Mouse (Mus musculus): ENCODE results near the gene Utp4.
"Not testable (repeated sequence)": the region's sequence is repeated elsewhere in the genome, so short reads cannot be mapped to it uniquely, and the experiment has no call there.

Utp4 gene

DNA sequence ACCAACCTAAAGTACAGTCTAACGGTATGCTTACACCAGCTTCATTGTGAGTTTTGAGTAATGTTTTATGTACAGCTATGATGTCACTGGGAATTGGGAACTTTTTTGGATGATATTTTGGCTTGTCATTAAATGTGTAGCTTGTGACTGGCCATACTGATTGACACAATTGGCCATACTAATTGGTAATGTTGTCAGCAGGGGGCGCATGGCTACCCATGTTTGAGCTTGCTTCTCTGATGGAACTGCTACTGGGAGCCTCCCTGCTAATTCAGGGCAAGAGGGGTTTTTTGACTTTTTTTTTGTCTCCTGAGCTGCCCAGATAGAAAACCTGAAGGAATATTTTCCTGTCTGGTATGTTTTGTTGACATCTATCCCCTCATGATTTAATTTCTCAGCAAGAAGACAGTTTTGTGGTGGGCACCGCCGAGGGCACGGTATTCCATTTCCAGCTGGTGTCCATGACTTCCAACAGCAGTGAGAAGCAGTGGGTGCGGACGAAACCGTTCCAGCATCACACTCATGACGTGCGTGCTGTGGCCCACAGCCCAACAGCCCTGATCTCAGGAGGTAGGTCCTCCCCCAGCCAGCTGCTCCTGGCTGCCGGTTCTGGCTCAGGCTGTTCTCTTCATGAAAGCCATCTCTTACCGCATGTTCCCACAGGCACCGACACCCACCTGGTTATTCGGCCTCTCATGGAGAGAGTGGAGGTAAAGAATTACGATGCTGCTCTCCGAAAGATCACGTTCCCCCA lies 12.5 kb downstream of the Utp4 start:
- peak; percentile 82 for DNase-seq

DNA sequence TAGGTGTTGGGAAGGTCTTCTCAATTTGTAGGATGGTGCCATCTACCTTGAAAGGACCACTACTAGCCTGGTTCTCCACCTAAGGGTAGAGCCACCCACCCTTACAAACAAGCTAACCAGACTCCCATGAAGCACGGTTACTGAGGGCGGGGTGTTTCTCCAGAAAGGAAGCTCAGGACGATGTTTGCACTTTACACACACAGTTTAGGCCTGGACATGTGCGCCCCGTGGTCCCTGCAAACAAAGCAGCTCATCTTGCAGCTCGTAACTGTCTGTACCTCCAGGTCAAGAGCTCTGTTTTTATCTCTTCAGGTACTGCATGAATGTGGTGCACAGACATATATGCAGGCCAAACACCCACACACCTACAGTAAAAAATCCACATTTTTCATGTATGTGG lies 13.2 kb downstream of the Utp4 start:
- DNase-seq: no peak

DNA sequence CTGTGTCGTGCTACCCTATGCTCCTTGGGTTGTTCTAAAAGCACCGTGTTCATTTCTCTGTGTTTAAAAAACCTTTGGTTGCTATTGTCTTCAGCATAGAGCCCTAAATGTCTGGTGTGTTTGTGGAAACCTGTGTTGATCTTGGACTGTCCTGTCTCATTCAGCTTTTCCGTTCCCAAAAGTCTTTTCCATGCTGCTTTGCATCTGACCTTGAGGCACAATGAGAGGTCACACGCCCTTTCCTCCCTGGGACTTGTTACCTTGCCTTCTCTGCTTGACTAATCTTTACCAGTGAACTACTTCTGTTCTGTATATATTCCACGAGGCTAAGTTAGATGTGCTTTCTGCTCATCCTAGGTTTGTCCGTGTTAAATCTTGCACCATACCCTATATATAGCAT lies 14.0 kb downstream of the Utp4 start:
- no peak for DNase-seq

DNA sequence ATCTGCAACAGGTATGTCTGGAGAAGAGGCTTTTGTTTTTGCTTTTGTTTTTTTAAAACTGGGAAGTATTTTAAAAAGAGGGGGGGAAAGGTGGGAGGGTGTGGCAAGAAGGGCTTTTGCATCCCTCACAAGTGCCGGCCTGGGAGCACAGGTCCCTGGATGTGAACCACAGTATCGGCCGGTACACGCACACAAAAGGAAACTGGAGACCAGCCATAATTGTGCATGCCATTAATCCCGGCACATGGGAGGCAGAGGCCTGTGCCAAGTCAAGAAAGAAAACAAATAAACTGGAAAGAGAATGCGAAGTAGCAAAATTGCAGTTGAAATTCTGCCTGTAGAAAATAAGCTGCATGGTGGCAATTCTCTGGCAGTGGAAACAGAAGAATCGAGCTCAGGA lies 14.9 kb downstream of the Utp4 start:
- no peak for DNase-seq

DNA sequence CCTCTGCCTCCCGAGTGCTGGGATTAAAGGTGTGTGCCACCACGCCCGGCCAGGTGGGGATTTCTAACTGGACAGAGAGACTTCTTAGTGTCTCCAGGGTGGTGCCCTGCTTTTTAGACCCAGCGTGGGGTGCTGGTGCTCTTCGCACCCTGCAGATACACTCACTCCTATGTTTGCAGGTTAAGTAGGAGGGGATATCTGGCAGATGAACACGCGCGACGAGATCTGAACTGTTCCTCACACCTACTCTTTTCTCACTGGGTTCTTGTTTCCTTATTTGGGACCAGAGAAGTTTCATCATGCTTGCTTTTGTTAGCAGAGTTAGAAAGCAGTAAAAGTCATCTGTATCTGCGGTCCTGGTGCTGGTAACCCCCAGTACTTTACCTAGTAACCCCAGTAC lies 20.2 kb downstream of the Utp4 start:
- DNase-seq: no peak

DNA sequence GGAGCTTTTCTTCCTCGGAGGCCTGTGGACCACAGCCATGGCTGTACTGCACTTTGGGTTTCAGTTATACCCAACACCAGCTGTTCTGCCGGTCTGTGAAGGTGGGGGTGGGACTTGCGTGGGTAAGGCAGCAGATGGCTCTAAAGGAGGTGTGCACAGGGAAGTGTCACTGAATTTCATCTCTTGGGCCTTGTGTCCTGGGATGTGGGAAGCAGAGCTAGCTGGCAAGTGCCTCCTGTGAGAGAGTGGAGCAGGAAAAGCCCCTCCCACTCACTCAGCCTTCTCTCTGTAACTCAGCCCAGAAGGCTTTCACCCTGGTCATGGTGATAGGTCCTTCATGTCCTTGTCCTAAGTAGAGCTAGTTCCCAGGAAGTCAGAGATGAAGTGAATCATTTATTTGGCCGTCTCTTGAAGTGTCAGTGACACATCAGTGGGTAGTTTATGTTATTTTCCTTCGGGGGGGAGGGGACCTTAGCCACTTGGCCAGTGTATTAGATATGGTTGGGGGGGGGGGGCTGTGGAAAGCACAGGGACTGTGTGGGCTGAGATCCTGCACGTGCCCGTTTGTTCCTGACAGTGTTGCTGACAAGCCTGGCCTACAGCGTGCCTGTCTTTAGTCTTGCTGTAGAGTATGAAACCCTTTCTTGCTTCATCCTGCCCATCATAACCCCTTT lies 26.4 kb downstream of the Utp4 start:
- no peak for DNase-seq

DNA sequence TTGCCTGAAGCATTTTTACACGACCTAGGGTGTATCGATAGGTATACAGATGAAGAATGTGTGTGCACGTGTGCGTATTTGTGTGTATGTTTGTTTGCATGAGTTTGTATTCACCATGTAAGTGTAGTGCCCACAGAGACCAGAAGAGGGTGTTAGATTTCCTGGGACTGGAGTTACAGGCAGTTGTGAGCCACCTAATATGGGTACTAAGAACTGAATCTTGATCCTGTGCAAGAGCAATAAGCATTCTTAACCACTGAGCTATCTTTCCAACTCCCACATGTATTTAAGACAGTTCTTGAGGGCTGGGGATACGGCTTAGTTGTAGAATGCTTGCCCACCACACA lies 26.9 kb downstream of the Utp4 start:
- no peak for DNase-seq

DNA sequence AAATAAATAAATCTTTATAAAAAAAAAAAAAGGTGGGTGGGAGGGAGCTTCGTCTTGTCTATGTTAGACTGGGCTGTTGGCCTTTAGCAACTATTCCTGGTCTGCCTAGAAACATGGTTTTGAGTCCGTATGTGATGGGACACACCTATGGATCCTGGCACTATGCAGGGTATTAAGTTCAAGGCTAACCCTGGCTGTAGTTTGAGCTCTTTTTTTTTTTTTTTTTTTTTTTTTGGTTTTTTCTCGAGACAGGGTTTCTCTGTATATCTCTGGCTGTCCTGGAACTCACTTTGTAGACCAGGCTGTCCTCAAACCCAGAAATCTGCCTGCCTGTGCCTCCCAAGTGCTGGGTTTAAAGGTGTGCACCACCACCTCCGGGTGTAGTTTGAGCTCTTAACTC lies 30.6 kb downstream of the Utp4 start:
- no peak for DNase-seq

DNA sequence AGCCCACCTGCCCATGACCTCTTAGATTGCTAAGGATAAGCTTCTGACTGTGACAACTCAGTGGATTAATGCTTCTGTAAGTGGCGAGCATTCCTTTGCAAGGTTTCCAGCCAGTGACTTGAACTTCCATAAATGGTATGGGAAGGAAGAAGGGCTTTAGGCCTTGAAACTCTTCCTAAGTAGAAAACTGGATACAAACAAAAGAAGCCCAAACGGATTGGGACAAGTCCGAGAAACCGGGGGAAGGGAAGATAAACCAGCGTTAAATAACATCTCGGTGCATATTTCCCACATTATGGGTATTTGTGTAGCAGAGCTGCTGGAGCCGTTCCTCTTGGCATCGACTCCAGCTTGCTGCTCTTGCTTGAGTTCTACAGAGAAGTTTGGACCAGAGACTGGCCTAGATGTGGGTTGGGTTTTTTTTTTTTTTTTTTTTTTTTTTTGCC lies 31.5 kb downstream of the Utp4 start:
- no peak for DNase-seq

DNA sequence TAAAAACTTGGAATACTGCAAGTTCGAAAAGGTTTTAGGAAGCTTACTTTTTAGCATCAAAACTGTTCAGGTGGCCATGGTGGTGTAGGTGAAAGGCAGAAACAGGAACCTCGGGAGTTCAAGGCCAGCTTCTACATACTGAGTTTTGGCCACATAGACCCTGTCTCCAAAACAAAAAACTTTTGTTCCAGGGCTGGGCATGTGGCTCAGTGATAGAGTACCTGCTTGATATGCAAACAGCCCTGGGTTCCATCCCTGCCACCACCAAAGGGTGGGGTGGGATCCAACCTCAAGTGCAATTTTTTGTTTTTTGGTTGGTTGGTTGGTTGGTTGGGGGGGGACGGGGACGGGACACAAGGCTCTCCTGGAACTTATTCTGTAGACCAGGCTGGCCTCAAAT lies 32.0 kb downstream of the Utp4 start:
- DNase-seq: no peak

DNA sequence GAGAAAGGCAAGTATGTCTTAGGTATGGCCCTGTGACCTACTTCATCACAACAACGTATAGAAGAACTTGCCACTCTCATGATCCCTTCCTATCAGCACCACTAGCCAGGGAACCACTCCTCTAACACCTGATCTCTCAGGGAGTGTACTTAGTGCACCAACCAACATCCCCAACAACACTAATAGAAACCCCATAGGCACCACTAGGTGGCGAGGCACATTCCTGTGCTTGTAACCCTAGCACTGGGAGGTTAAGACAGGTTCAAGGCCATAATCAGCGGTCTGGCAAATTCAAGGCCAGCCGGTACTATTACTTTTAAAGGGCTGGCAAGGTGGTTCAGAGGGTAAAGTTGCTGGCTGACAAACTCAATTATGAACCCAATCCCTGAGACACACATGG lies 33.8 kb downstream of the Utp4 start:
- DNase-seq: peak; percentile 53

DNA sequence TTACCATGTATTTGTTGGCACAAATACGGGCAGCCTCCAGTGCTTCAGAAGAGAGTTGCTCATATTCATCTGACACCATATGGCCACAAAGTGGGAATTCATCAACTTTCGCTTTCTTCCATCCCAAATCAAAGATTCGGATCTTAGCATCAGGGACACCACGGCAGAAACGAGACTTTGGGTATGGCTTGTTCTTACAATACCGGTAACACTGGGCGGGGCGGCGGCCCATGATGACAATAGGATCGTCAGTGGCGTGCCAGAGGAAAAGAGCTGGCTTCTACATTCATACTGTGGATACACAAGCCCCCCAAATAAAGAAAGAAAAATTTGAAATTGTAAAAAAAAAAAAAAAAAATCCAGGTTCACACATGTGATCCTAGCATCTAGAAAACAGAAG lies 34.7 kb downstream of the Utp4 start:
- not testable (repeated sequence) for DNase-seq

DNA sequence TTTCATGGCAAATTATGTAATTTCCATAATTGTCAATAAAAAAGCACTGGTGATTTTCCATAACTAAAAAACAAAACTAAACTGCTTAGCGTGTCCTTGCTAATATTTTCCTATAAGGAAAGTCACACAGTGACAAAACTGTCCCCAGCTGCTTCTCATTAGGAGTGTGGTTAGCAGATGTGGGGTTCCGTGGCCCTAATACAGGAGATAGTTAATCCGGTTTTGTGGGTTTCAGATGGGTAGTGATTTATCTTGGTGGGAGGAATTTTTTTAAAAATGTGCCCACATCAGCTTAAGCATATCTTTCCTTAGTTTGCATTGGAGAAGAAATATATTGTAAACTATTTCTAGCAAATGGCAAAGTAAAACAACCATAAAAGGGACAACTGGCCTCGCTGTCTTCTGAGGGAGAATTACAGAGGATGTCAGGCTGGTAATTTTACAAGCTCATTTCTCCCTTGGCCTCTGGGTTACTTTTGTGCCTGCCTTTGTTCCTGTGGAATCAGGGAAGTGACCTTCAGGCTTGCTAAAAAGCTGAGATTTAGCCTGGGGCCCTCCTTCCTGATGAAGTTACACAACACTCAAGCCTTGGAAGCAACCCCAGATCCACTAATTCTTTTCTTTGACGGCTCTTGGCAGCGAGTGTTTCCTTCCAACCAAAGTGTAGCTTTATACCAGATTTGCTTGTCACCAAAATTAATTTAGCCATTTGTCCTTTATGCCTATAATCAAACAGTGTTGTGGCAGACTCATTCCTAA lies 35.9 kb downstream of the Utp4 start:
- DNase-seq: peak; percentile 92

DNA sequence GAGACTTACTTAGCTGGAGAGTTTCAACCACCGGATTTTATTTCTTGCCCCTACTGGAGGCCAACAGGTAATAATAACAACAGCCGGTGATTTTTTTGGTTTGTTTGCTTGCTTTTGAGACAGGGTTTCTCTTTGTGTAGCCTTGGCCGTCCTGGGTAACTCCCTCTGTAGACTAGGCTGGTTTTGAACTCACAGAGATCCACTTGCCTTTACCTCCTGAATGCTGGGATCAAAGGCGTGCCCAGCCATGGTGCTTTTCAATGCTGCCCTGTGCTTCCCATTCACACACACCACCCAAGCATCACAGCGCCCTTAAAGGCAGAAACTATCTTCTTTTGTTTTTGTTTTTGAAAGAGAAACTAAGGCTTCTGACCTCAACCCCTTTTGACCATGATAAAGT lies 36.5 kb downstream of the Utp4 start:
- DNase-seq: peak; percentile 27

DNA sequence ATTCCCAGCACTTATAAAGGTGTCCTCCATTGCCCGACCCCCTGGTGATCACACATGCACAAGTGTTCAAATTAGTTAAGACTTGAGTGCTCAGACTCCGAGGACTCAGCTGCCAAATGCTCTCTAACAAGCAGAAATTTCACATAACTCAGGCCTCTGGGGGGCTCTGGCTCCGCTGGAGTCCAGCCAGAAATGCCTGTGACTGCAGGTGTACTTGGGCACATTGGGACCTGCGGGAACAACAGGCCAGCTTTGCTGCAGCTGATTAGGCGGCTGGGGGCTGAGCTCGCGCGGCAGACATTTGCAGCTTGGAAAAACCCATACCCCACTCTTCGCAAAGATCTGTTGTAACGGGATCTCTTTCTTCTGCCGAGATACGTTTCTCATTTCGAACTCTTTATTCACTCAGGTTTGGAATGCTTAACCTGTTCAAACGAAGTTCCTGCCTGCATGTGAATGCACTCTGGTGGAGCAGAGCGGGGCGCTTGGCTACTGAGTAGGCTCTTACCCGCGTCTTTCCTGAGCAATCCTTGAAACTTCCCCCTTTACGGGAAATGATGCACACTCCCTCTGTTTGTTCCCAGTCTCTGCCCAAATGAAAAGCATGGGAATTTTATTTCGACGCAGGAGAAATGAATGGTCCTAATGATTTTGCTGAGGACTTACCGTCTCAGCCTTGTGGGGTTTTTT lies 39.1 kb downstream of the Utp4 start:
- peak; percentile 72 for DNase-seq

DNA sequence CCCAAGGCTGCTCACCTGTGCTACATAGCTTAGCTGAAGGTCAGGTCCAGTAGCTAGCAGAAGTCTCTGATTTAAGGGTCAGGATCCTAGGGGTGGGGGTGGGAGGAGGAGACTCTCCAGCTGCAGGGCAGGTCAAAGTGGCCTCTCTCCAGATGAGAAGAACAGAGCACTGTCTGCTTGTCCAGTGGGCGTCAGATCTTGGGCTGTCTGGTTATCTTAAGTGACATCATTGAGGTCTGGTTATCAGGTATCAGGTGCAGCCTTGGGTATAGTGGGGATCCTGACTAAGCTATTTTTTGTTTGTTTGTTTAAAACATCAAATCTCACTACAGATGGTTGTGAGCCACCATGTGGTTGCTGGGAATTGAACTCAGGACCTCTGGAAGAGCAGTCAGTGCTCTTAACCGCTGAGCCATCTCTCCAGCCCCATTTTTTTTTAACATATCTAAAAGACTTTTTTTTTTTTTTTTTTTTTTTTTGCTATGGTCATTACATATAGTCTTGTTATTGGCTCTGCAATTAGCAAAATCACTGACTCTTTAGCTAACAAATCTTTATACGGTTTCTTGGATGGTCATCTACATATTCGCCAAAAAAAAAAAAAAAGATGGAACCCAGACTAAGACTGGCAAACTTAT lies 40.2 kb downstream of the Utp4 start:
- no peak for DNase-seq

DNA sequence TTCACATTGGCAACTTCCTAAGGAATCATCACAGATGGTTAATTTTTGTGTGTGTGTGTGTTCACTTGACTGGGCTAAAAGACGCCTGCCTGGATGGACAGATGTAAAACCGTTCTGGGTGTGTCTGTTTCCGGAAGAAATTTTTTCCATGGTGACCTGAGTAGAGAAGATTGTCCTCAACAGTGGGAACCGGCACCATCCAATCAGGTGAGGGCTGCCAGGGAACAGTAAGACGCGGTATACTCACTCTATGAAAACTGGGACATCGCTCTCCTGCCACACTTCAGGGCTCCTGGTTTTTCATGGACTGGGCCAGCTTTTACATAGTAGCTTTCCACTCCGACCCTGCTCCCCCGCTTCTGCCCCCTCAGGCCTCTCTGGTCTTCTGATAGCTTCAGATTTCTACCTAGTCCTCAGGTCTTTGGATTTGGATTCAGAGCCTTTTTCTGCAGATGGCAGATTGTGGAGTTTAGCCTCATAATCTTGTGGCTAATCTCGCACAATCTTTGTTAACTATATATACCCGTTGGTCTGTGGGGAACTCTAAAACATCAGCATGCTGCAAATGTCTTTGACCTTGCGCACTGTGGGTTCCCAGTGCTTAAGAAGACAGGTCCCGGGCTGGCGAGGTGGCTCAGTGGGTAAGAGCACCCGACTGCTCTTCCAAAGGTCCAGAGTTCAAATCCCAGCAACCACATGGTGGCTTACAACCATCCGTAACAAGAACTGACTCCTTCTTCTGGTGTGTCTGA lies 41.0 kb downstream of the Utp4 start:
- DNase-seq: no peak

DNA sequence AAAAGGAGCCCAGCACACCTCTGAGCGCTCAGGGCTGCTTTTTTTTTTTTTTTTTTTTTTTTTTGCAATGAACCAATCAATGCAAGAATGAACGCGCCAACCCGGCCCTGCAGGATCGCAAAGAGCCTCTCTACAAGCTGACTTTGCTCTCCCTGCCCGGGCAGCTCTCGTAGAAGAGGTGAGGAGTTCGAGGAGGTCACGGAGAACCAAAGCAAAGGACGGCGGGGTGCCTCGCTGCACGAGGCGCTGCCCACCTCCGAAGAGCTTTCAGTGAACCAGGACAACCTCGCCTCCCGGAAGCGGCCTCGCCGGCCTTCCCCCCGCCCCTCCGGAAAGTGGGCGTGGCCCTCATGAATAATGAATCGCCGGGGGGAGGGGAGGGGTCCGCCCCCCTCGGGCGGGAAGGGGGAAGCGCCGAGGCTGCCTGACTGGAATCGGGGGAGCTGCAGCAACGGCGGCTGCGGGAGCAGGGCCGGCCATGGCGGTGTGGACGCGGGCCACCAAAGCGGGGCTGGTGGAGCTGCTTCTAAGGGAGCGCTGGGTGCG lies 42.0 kb downstream of the Utp4 start, which contains the start of gene Sntb2:
TSS of gene Sntb2 (plus strand) at position 427 of the 546 bp plus-strand sequence.
- peak; percentile 96 for DNase-seq

DNA sequence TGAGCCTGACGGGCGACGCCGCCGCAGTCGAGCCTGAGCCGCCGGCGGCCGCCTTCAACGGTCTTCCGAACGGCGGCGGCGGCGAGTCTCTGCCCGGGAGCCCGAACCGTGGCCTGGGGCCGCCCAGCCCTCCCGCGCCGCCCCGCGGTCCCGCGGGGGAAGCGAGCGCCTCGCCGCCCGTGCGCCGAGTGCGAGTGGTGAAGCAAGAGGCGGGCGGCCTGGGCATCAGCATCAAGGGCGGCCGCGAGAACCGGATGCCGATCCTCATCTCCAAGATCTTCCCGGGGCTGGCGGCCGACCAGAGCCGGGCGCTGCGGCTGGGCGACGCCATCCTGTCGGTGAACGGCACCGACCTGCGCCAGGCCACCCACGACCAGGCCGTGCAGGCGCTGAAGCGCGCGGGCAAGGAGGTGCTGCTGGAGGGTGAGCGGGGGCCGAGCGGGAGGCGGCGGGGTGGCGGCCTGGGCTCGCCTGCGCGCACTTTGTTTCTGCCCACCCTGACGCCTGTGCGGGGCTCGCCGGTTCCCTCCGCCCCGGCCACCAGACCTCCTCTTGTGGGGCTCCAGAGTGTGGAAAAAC lies 42.6 kb downstream of the Utp4 start:
- DNase-seq: peak; percentile 54

DNA sequence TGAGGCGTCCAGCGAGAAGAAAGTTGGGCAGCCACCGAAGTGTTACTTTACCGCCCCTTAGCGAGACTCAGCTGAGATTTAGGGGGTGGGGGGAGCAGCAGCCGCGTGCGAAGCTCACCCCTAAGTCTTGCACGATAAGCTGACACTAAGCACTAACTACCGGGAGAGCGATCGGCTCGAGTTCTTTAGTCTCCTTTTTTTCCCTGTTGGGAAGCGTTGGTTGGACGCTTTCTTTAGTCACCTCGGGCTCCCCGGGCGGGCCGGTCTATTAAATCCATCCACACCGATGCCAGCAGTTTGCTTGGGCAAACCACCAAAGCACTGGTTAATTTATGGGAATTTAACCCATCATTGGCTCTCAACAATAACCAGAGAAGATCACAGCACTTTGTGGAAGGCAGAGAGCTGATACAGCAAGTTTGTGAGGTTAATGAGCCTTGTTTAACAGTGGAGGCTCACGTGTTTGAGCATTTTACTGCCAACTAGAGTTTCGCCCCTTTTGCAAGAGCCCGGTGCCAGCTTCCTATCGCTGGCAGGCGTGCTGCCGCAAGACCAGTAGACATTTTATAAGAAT lies 43.1 kb downstream of the Utp4 start:
- peak; percentile 94 for DNase-seq
